Mouse (Mus musculus) liver, embryonic 14 days (tissue): ENCODE results near the gene Cst6. TPM values are rescaled to one million over a fixed set of nuclear protein-coding genes. Genes with fewer than 3 reads are reported as not detected.

Source experiments
- polyA plus RNA-seq: library from polyadenylated mRNA; depleted of rRNA; stranded (reverse); fragments of >200 nt; gene quantifications from 2 replicates; pipeline ENCODE4 v1.2.3, GENCODE M21; 2012; rRNA removed

Gene Cst6
- 0.11 and 0.12 TPM in 2 replicates for polyA plus RNA-seq

GRCm38 (mm10) chr19:5349502-5349873 lies at the start of gene Cst6:
TSS of gene Cst6 (minus strand) at chr19:5349574.

GRCm38 (mm10) chr19:5388588-5389242 lies 39.3 kb upstream of the Cst6 start, which contains the start of gene Sart1:
TSS of gene Sart1 (minus strand) at chr19:5388703.

GRCm38 (mm10) chr19:5367053-5367359 lies 17.6 kb upstream of the Cst6 start, which contains the start of gene Banf1:
TSS of gene Banf1 (minus strand) at chr19:5367168.

GRCm38 (mm10) chr19:5366175-5367052 lies 17.0 kb upstream of the Cst6 start, which contains the start of gene Eif1ad:
TSS of gene Eif1ad (plus strand) at chr19:5366741.

GRCm38 (mm10) chr19:5335441-5335840 lies 13.9 kb downstream of the Cst6 start, which contains the start of gene Catsper1:
TSS of gene Catsper1 (plus strand) at chr19:5335741.

GRCm38 (mm10) chr19:5297903-5298800 lies 51.2 kb downstream of the Cst6 start, which contains the start of gene Gal3st3:
TSS of gene Gal3st3 (plus strand) at chr19:5298331.

GRCm38 (mm10) chr19:5294972-5295735 lies 54.2 kb downstream of the Cst6 start, which contains the start of gene Sf3b2:
TSS of gene Sf3b2 (minus strand) at chr19:5295455.

Other genes with a start within 250 kb of the Cst6 start
- gene Rab1b, start 242.5 kb downstream of the Cst6 start, polyA plus RNA-seq: 44.3 and 53.0 TPM in 2 replicates
- gene Klc2, start 231.0 kb downstream of the Cst6 start, polyA plus RNA-seq: 2.6 and 2.8 TPM in 2 replicates
- 8.0 and 8.3 TPM in 2 replicates for gene Pacs1, start 76.5 kb downstream of the Cst6 start, polyA plus RNA-seq
- 56.0 and 58.5 TPM in 2 replicates for gene Sf3b2, start 54.1 kb downstream of the Cst6 start, polyA plus RNA-seq
- 0.03 and 0.08 TPM in 2 replicates for gene Gal3st3, start 51.2 kb downstream of the Cst6 start, polyA plus RNA-seq
- not detected in 2 replicates for gene Catsper1, start 13.8 kb downstream of the Cst6 start, polyA plus RNA-seq
- gene Eif1ad, start 17.2 kb upstream of the Cst6 start, polyA plus RNA-seq: 21.5 and 23.3 TPM in 2 replicates
- gene Banf1, start 17.6 kb upstream of the Cst6 start, polyA plus RNA-seq: 133 and 148 TPM in 2 replicates
- gene Sart1, start 39.1 kb upstream of the Cst6 start, polyA plus RNA-seq: 23.3 and 24.9 TPM in 2 replicates
- gene Tsga10ip, start 53.0 kb upstream of the Cst6 start, polyA plus RNA-seq: 0.01 and 0.09 TPM in 2 replicates
- gene Drap1, start 75.4 kb upstream of the Cst6 start, polyA plus RNA-seq: 68.6 and 80.7 TPM in 2 replicates
- gene AI837181, start 75.6 kb upstream of the Cst6 start, polyA plus RNA-seq: 13.6 and 16.4 TPM in 2 replicates
- 0.01 TPM in 1 of 2 replicates, not detected in the other for gene Fosl1, start 98.0 kb upstream of the Cst6 start, polyA plus RNA-seq
- gene Ccdc85b, start 108.3 kb upstream of the Cst6 start, polyA plus RNA-seq: 1.2 and 1.4 TPM in 2 replicates
- 23.0 and 23.8 TPM in 2 replicates for gene Fibp, start 111.0 kb upstream of the Cst6 start, polyA plus RNA-seq
- 0.06 and 0.07 TPM in 2 replicates for gene Ctsw, start 118.9 kb upstream of the Cst6 start, polyA plus RNA-seq
- 10.5 and 10.6 TPM in 2 replicates for gene Efemp2, start 124.4 kb upstream of the Cst6 start, polyA plus RNA-seq
- 11.9 and 12.6 TPM in 2 replicates for gene Mus81, start 138.8 kb upstream of the Cst6 start, polyA plus RNA-seq
- gene Cfl1, start 140.9 kb upstream of the Cst6 start, polyA plus RNA-seq: 433 and 538 TPM in 2 replicates
- gene 1700020D05Rik, start 154.2 kb upstream of the Cst6 start, polyA plus RNA-seq: 0.45 and 0.81 TPM in 2 replicates
- 6.9 and 8.5 TPM in 2 replicates for gene Snx32, start 161.0 kb upstream of the Cst6 start, polyA plus RNA-seq
- gene Ovol1, start 211.1 kb upstream of the Cst6 start, polyA plus RNA-seq: 0.02 TPM in 1 of 2 replicates, not detected in the other
- gene Ap5b1, start 218.5 kb upstream of the Cst6 start, polyA plus RNA-seq: 0.88 and 1.3 TPM in 2 replicates